Mouse (Mus musculus): Measurements from ENCODE around the gene Zfp553. TPM values are rescaled to one million over a fixed set of nuclear protein-coding genes. Genes with fewer than 3 reads are reported as not detected.

Zfp553 gene
- polyA plus RNA-seq, 1 experiment from 2014 or later, result 24.3 TPM

GRCm38 (mm10) chr7:127278311-127278710 is 45.5 kb downstream of the Zfp553 start:
- no peak overlapping the region for H3K4me3 ChIP-seq (ENCODE audit: low read depth, low read length)
- 0 out of 2 replicates have a peak, but pooled peaks cover 3% of the 10 kb centered on the region for H3K4me1 ChIP-seq (ENCODE audit: insufficient read depth)
- H3K27ac ChIP-seq (ENCODE audit: low read depth), result no peak overlapping the region
- WGBS, result 18% methylated on average over 8 of the region's 8 CpGs
- H3K9ac ChIP-seq, result no peak overlapping the region
- TF ChIP-seq CTCF (IDR thresholded peaks at IDR 0.05; ENCODE audit: low read depth), result peak; percentile 69
- no peaks in the 10 kb centered on the region for H3K27me3 ChIP-seq (ENCODE audit: insufficient read depth, low read length)
- no peaks in the 10 kb centered on the region for H3K9me3 ChIP-seq (ENCODE audit: low read depth, low read length)
- DNase-seq (peak; percentile 76), ATAC-seq (ENCODE audit: insufficient read depth) (no peak)
- no peak overlapping the region for H3K4me2 ChIP-seq
- H3K36me3 ChIP-seq (ENCODE audit: insufficient read depth), result no peaks in the 10 kb centered on the region

GRCm38 (mm10) chr7:127280092-127280491 is 47.2 kb downstream of the Zfp553 start:
- DNase-seq, result no peak
- no peaks in the 10 kb centered on the region for H3K27me3 ChIP-seq (ENCODE audit: insufficient read depth, low read length)
- no peaks in the 10 kb centered on the region for H3K36me3 ChIP-seq (ENCODE audit: insufficient read depth)
- TF ChIP-seq CTCF (IDR thresholded peaks at IDR 0.05; ENCODE audit: low read depth), result no peak
- H3K4me3 ChIP-seq (ENCODE audit: low read depth, low read length), result no peak overlapping the region
- no peak overlapping the region for H3K9ac ChIP-seq
- H3K9me3 ChIP-seq (ENCODE audit: low read depth, low read length), result no peaks in the 10 kb centered on the region
- H3K4me2 ChIP-seq, result no peak overlapping the region
- H3K27ac ChIP-seq (ENCODE audit: low read depth), result no peak overlapping the region
- ATAC-seq (ENCODE audit: insufficient read depth), result no peak
- H3K4me1 ChIP-seq (ENCODE audit: insufficient read depth), result no peaks in the 10 kb centered on the region
- 35% methylated on average over 3 of the region's 3 CpGs for WGBS

- Histone ChIP-seq H3K9ac (no peak overlapping the region), H3K36me3 (ENCODE audit: insufficient read depth) (no peaks in the 10 kb centered on the region), H3K4me1 (ENCODE audit: insufficient read depth) (no peaks in the 10 kb centered on the region), H3K4me2 (no peak overlapping the region), H3K4me3 (ENCODE audit: low read depth, low read length) (no peak overlapping the region), H3K27ac (ENCODE audit: low read depth) (no peak overlapping the region), H3K9me3 (ENCODE audit: low read depth, low read length) (no peaks in the 10 kb centered on the region), H3K27me3 (ENCODE audit: insufficient read depth, low read length) (no peaks in the 10 kb centered on the region)
- DNase-seq, result no peak
- TF ChIP-seq CTCF (IDR thresholded peaks at IDR 0.05; ENCODE audit: low read depth), result no peak
- 44% methylated on average over 4 of the region's 4 CpGs for WGBS
- no peak for ATAC-seq (ENCODE audit: insufficient read depth)
These were observed 48.3 kb downstream of the Zfp553 start for GRCm38 (mm10) chr7:127281114-127281513.

- no peak for TF ChIP-seq CTCF (IDR thresholded peaks at IDR 0.05; ENCODE audit: low read depth)
- Histone ChIP-seq H3K9me3 (ENCODE audit: low read depth, low read length) (no peaks in the 10 kb centered on the region; the same call in 1 of the 2 replicates), H3K4me1 (ENCODE audit: insufficient read depth) (no peaks in the 10 kb centered on the region), H3K27ac (ENCODE audit: low read depth) (no peak overlapping the region), H3K36me3 (ENCODE audit: insufficient read depth) (no peaks in the 10 kb centered on the region), H3K4me3 (ENCODE audit: low read depth, low read length) (no peak overlapping the region), H3K4me2 (no peak overlapping the region), H3K27me3 (ENCODE audit: insufficient read depth, low read length) (no peaks in the 10 kb centered on the region), H3K9ac (no peak overlapping the region)
- ATAC-seq (ENCODE audit: insufficient read depth) (no peak), DNase-seq (no peak)
- WGBS, result 74% methylated on average over 2 of the region's 2 CpGs
These were observed 49.3 kb downstream of the Zfp553 start for GRCm38 (mm10) chr7:127282190-127282589.

GRCm38 (mm10) chr7:127285154-127285553 is 52.3 kb downstream of the Zfp553 start:
- no peak for TF ChIP-seq CTCF (IDR thresholded peaks at IDR 0.05; ENCODE audit: low read depth)
- no peak for DNase-seq
- no peak overlapping the region for H3K4me2 ChIP-seq
- no peak overlapping the region for H3K9ac ChIP-seq
- H3K27ac ChIP-seq (ENCODE audit: low read depth), result no peak overlapping the region
- ATAC-seq (ENCODE audit: insufficient read depth), result no peak
- WGBS, result 59% methylated on average over 10 of the region's 10 CpGs
- no peaks in the 10 kb centered on the region for H3K36me3 ChIP-seq (ENCODE audit: insufficient read depth)
- peaks cover 9% of the 10 kb centered on the region; the same call in 1 of the 2 replicates for H3K9me3 ChIP-seq (ENCODE audit: low read depth, low read length)
- no peaks in the 10 kb centered on the region for H3K27me3 ChIP-seq (ENCODE audit: insufficient read depth, low read length)
- no peak overlapping the region for H3K4me3 ChIP-seq (ENCODE audit: low read depth, low read length)
- no peaks in the 10 kb centered on the region for H3K4me1 ChIP-seq (ENCODE audit: insufficient read depth)

Other genes with a start within 250 kb of the Zfp553 start
- gene Mvp, start 218.4 kb upstream of the Zfp553 start, polyA plus RNA-seq (2014; fragmentation: Nextera tagmentation; extraction: Ambion mirVana), result 7.7 and 8.0 TPM in 2 replicates
- 0.85 TPM in 1 of 2 replicates, not detected in the other for gene Pagr1b, start 216.6 kb upstream of the Zfp553 start, polyA plus RNA-seq (2014; fragmentation: Nextera tagmentation; extraction: Ambion mirVana)
- gene Pagr1a, start 215.7 kb upstream of the Zfp553 start, polyA plus RNA-seq (2014; fragmentation: Nextera tagmentation; extraction: Ambion mirVana), result 21.9 and 44.5 TPM in 2 replicates
- 37.4 and 54.0 TPM in 2 replicates for gene Gm42742, start 212.0 kb upstream of the Zfp553 start, polyA plus RNA-seq (2014; fragmentation: Nextera tagmentation; extraction: Ambion mirVana)
- gene Prrt2, start 211.8 kb upstream of the Zfp553 start, polyA plus RNA-seq (2014; fragmentation: Nextera tagmentation; extraction: Ambion mirVana), result 4.7 and 5.9 TPM in 2 replicates
- gene Maz, start 206.0 kb upstream of the Zfp553 start, polyA plus RNA-seq (2014; fragmentation: Nextera tagmentation; extraction: Ambion mirVana), result 74.3 and 90.8 TPM in 2 replicates
- gene Kif22, start 190.6 kb upstream of the Zfp553 start, polyA plus RNA-seq (2014; fragmentation: Nextera tagmentation; extraction: Ambion mirVana), result 168 and 180 TPM in 2 replicates
- gene Zg16, start 145.7 kb upstream of the Zfp553 start, polyA plus RNA-seq (2014; fragmentation: Nextera tagmentation; extraction: Ambion mirVana), result not detected in 2 replicates
- 6.3 and 6.5 TPM in 2 replicates for gene AI467606, start 141.7 kb upstream of the Zfp553 start, polyA plus RNA-seq (2014; fragmentation: Nextera tagmentation; extraction: Ambion mirVana)
- 0.22 and 0.47 TPM in 2 replicates for gene Qprt, start 110.8 kb upstream of the Zfp553 start, polyA plus RNA-seq (2014; fragmentation: Nextera tagmentation; extraction: Ambion mirVana)
- gene Spn, start 95.2 kb upstream of the Zfp553 start, polyA plus RNA-seq (2014; fragmentation: Nextera tagmentation; extraction: Ambion mirVana), result 0.20 TPM in 1 of 2 replicates, not detected in the other
- gene Cd2bp2, start 37.0 kb upstream of the Zfp553 start, polyA plus RNA-seq (2014; fragmentation: Nextera tagmentation; extraction: Ambion mirVana), result 54.6 and 59.6 TPM in 2 replicates
- 26.0 and 33.7 TPM in 2 replicates for gene Tbc1d10b, start 24.6 kb upstream of the Zfp553 start, polyA plus RNA-seq (2014; fragmentation: Nextera tagmentation; extraction: Ambion mirVana)
- 8.6 and 12.2 TPM in 2 replicates for gene Mylpf, start 24.2 kb upstream of the Zfp553 start, polyA plus RNA-seq (2014; fragmentation: Nextera tagmentation; extraction: Ambion mirVana)
- gene Sept1, start 69 bp downstream of the Zfp553 start, polyA plus RNA-seq (2014; fragmentation: Nextera tagmentation; extraction: Ambion mirVana), result 20.1 and 20.3 TPM in 2 replicates
- 52.8 and 54.7 TPM in 2 replicates for gene Zfp771, start 11.2 kb downstream of the Zfp553 start, polyA plus RNA-seq (2014; fragmentation: Nextera tagmentation; extraction: Ambion mirVana)
- 202 and 226 TPM in 2 replicates for gene Dctpp1, start 27.6 kb downstream of the Zfp553 start, polyA plus RNA-seq (2014; fragmentation: Nextera tagmentation; extraction: Ambion mirVana)
- gene Sephs2, start 41.0 kb downstream of the Zfp553 start, polyA plus RNA-seq (2014; fragmentation: Nextera tagmentation; extraction: Ambion mirVana), result 85.3 and 90.4 TPM in 2 replicates
- gene Itgal, start 63.2 kb downstream of the Zfp553 start, polyA plus RNA-seq (2014; fragmentation: Nextera tagmentation; extraction: Ambion mirVana), result 1.0 and 1.6 TPM in 2 replicates
- gene Zfp768, start 112.5 kb downstream of the Zfp553 start, polyA plus RNA-seq (2014; fragmentation: Nextera tagmentation; extraction: Ambion mirVana), result 4.7 and 6.5 TPM in 2 replicates
- 6.7 and 8.5 TPM in 2 replicates for gene Zfp747, start 143.0 kb downstream of the Zfp553 start, polyA plus RNA-seq (2014; fragmentation: Nextera tagmentation; extraction: Ambion mirVana)
- gene 9130019O22Rik, start 154.1 kb downstream of the Zfp553 start, polyA plus RNA-seq (2014; fragmentation: Nextera tagmentation; extraction: Ambion mirVana), result 5.6 and 6.8 TPM in 2 replicates
- 4.9 and 7.1 TPM in 2 replicates for gene E430018J23Rik, start 160.6 kb downstream of the Zfp553 start, polyA plus RNA-seq (2014; fragmentation: Nextera tagmentation; extraction: Ambion mirVana)
- 9.3 and 10.4 TPM in 2 replicates for gene Zfp764, start 173.8 kb downstream of the Zfp553 start, polyA plus RNA-seq (2014; fragmentation: Nextera tagmentation; extraction: Ambion mirVana)
- 21.6 and 22.6 TPM in 2 replicates for gene Zfp688, start 189.0 kb downstream of the Zfp553 start, polyA plus RNA-seq (2014; fragmentation: Nextera tagmentation; extraction: Ambion mirVana)
- 9.6 and 9.8 TPM in 2 replicates for gene Zfp689, start 216.1 kb downstream of the Zfp553 start, polyA plus RNA-seq (2014; fragmentation: Nextera tagmentation; extraction: Ambion mirVana)
- gene Prr14, start 226.6 kb downstream of the Zfp553 start, polyA plus RNA-seq (2014; fragmentation: Nextera tagmentation; extraction: Ambion mirVana), result 44.3 TPM in 2 replicates
- gene Fbrs, start 246.1 kb downstream of the Zfp553 start, polyA plus RNA-seq (2014; fragmentation: Nextera tagmentation; extraction: Ambion mirVana), result 12.8 and 16.1 TPM in 2 replicates

All from lung, embryonic 14.5 days (tissue).